Mouse (Mus musculus) ovary, postnatal 10 days (tissue): ENCODE results near the gene Tpmt.

ENCODE experiments used
- DNase-seq: peaks from one replicate; pipeline ENCODE4 v3.0.0; 2022; ENCODE audit warnings: low spot score

Tpmt gene

GRCm38 (mm10) chr13:46975930-46976329 is 68.6 kb downstream of the Tpmt start:
- no peak for DNase-seq

- DNase-seq, result no peak
Measured at GRCm38 (mm10) chr13:46975031-46975551, 69.4 kb downstream of the Tpmt start.
